Mouse (Mus musculus): ENCODE measurements around the gene Hoxb7.

DNA sequence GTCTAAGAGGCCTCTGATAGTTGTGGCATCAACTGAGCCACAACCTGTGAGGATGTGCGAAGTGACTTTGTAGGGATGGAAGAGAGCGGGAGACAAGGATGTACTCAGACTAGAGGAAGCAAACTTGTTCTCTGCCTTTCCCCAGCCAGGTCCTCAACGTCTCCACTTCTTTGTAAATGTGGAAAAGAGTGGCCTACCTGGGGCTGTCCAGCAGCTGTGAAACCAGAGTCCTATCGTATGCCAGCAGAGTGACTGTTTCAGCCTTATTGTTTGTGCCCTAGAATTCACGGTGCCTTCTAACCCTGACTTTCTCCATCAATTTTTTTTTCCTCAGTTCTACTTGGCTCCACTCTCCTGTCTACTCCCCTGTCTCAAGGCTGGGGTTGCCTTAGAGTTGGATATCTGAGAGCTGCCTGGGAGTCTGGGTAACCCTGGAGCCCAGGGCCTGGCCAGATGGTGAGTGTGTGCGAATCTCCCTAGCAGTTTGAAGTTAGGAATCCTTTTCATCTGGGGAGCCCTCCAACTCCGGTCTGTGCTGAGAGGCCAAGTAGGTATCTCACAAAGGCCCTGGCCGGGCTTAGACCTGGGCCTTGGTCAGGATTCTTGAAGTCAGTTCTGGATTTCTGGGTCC is 21.9 kb upstream of the Hoxb7 start:
- TF ChIP-seq CTCF (IDR thresholded peaks at IDR 0.05; ENCODE audit: insufficient read depth, low read length) (no peak), POLR2A (IDR thresholded peaks at IDR 0.05; ENCODE audit: borderline replicate concordance, extremely low read depth, low read depth, low read length) (no peak)

Data from lung, adult 2 months (tissue).